Mouse (Mus musculus) MEL (cell line): Measurements from ENCODE around the gene 1700017B05Rik.

Experiments used
- CTCF ChIP-seq, 3 experiments: IDR thresholded peaks in 2 of 3; conservative IDR thresholded peaks in 1 of 3; 2 replicates each; pipeline ENCODE4 v1.5.1; 2011 to 2012; ENCODE audit warnings: low read length in 3 of 3, low read depth in 2 of 3, mild to moderate bottlenecking in 2 of 3, improper control_type of control experiment in 1 of 3, inconsistent platforms in 1 of 3, mixed read lengths in 1 of 3, moderate library complexity in 1 of 3; ENCODE audit not compliant: control insufficient read depth in 1 of 3, insufficient read depth in 1 of 3, poor library complexity in 1 of 3, severe bottlenecking in 1 of 3
- MAX ChIP-seq: IDR thresholded peaks from 2 replicates; pipeline ENCODE4 v1.6.1; 2011; ENCODE audit warnings: low read length, improper control_type of control experiment
- MAZ ChIP-seq: IDR thresholded peaks from 2 replicates; pipeline ENCODE4 v1.6.1; 2012; ENCODE audit warnings: low read depth, mild to moderate bottlenecking, inconsistent platforms, low read length, improper control_type of control experiment
- MXI1 ChIP-seq: IDR thresholded peaks from 2 replicates; pipeline ENCODE4 v1.6.1; 2011; ENCODE audit warnings: mild to moderate bottlenecking, low read depth, low read length, improper control_type of control experiment
- TAL1 ChIP-seq: IDR thresholded peaks from 2 replicates; pipeline ENCODE4 v1.6.1; 2012; ENCODE audit warnings: mild to moderate bottlenecking, inconsistent platforms, low read length, moderate library complexity, mixed read lengths
- USF1 ChIP-seq: IDR thresholded peaks from 2 replicates; pipeline ENCODE4 v1.6.1; 2014; ENCODE audit warnings: low read depth, mild to moderate bottlenecking, inconsistent platforms, low read length, improper control_type of control experiment, moderate library complexity

GRCm38 (mm10) chr9:57259736-57260135, 2.7 kb downstream of the 1700017B05Rik start:
- peak; percentile 47; the same call in 1 of the 2 replicates for TF ChIP-seq MAX
- no peak for TF ChIP-seq USF1
- peak; percentile 90 to 91 (median 90) for TF ChIP-seq CTCF (IDR thresholded peaks at IDR 0.05 in 2 of 3, conservative IDR thresholded peaks at IDR 0.05 in 1 of 3; ENCODE audit: control insufficient read depth in 1 of 3, insufficient read depth in 1 of 3, low read depth in 2 of 3, low read length in 3 of 3, poor library complexity in 1 of 3, severe bottlenecking in 1 of 3)
- TF ChIP-seq MXI1, result peak; percentile 55; the same call in 1 of the 2 replicates
- no peak for TF ChIP-seq TAL1
- peak; percentile 42; the same call in 1 of the 2 replicates for TF ChIP-seq MAZ
